Mouse (Mus musculus): ENCODE measurements around the gene Ambp. TPM values are rescaled to one million over a fixed set of nuclear protein-coding genes. Genes with fewer than 3 reads are reported as not detected.

Ambp gene
- polyA plus RNA-seq (2012; rRNA removed) (580 and 780 TPM in 2 replicates), polyA plus RNA-seq (2014; fragmentation: Nextera tagmentation; extraction: Ambion mirVana) (691 and 797 TPM in 2 replicates)

GRCm38 (mm10) chr4:63154699-63155098 is at the start of gene Ambp:
Gene Ambp, minus strand, starts transcription at chr4:63154799.
- no peak within 1 kb of the TSS for H3K27ac ChIP-seq
- no peak for ATAC-seq (ENCODE audit: insufficient read depth)
- H3K4me3 ChIP-seq (ENCODE audit: insufficient read depth in 1 of 2, low read depth in 2 of 2, low read length in 2 of 2) = peak within 1 kb of the TSS; percentile 50 to 55
- no peak for TF ChIP-seq CTCF (IDR thresholded peaks at IDR 0.05; ENCODE audit: low read depth)
- TF ChIP-seq EP300 (IDR thresholded peaks at IDR 0.05; ENCODE audit: low read depth) = no peak
- no peak for DNase-seq (ENCODE audit: low read depth in 3 of 3, low spot score in 3 of 3)
- peaks cover 0 to 17% of the 10 kb centered on the region in 2 experiments; a peak in 3 of 4 replicates for H3K4me1 ChIP-seq (replicated peaks; ENCODE audit: control insufficient read depth in 2 of 2, insufficient read depth in 2 of 2, low read length in 1 of 2)
- H3K9ac ChIP-seq (replicated peaks) = no peak within 1 kb of the TSS
- WGBS (ENCODE audit: insufficient replicate concordance) = 31% methylated on average over 5 of the region's 5 CpGs
- no peaks in the 10 kb centered on the region for H3K9me3 ChIP-seq (ENCODE audit: control insufficient read depth, low read length)
- no peak within 1 kb of the TSS for H3K4me2 ChIP-seq (ENCODE audit: low read depth)
- H3K27me3 ChIP-seq (ENCODE audit: control insufficient read depth, insufficient read depth, low read length) = no peaks in the 10 kb centered on the region
- H3K36me3 ChIP-seq (replicated peaks; ENCODE audit: control insufficient read depth, insufficient read depth, low read depth) = no peaks in the 10 kb centered on the region

- WGBS (ENCODE audit: insufficient replicate concordance) = 56% methylated on average over 7 of the region's 7 CpGs
- no peak for TF ChIP-seq CTCF (IDR thresholded peaks at IDR 0.05; ENCODE audit: low read depth)
- TF ChIP-seq EP300 (IDR thresholded peaks at IDR 0.05; ENCODE audit: low read depth) = no peak
- ATAC-seq (ENCODE audit: insufficient read depth) (no peak), DNase-seq (ENCODE audit: low read depth in 3 of 3, low spot score in 3 of 3) (no peak)
- no peaks in the 10 kb centered on the region for H3K36me3 ChIP-seq (replicated peaks; ENCODE audit: control insufficient read depth, insufficient read depth, low read depth)
- 0 out of 4 replicates have a peak, but pooled peaks cover 0 to 3% of the 10 kb centered on the region in 2 experiments for H3K4me1 ChIP-seq (replicated peaks; ENCODE audit: control insufficient read depth in 2 of 2, insufficient read depth in 2 of 2, low read length in 1 of 2)
- H3K4me3 ChIP-seq (ENCODE audit: insufficient read depth in 1 of 2, low read depth in 2 of 2, low read length in 2 of 2) = no peak overlapping the region
- H3K9me3 ChIP-seq (ENCODE audit: control insufficient read depth, low read length) = no peaks in the 10 kb centered on the region
- H3K4me2 ChIP-seq (ENCODE audit: low read depth) = no peak overlapping the region
- no peaks in the 10 kb centered on the region for H3K27me3 ChIP-seq (ENCODE audit: control insufficient read depth, insufficient read depth, low read length)
- H3K9ac ChIP-seq (replicated peaks) = no peak overlapping the region
- no peak overlapping the region for H3K27ac ChIP-seq
Observed at GRCm38 (mm10) chr4:63203874-63204273, 49.3 kb upstream of the Ambp start.

DNA sequence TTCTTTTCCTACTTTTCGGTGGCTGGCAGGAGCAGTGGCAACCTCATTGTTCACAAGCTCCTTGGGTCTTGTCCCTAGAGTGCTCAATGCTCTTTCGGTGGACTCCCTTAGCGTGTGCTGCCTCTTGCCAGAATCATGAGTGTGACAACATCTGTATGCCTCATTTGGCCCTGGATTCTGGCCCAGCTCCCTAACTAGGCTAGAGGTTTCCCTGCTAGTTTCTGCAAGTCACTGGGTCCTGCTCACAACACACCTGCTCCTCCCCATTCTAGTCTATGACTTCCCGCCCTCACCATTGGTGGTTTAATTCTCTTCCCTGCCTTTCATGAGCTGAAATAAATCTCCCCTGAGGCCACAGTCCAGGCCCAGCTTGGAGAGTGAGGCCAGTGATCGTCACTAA is 44.8 kb upstream of the Ambp start:
- 62% methylated on average over 5 of the region's 5 CpGs for WGBS (ENCODE audit: insufficient replicate concordance)

GRCm38 (mm10) chr4:63194366-63194765 is 39.8 kb upstream of the Ambp start:
- ATAC-seq (ENCODE audit: insufficient read depth) (no peak), DNase-seq (ENCODE audit: low read depth in 3 of 3, low spot score in 3 of 3) (no peak)
- peaks cover 0 to 3% of the 10 kb centered on the region in 2 experiments; a peak in 2 of 4 replicates for H3K4me1 ChIP-seq (replicated peaks; ENCODE audit: control insufficient read depth in 2 of 2, insufficient read depth in 2 of 2, low read length in 1 of 2)
- TF ChIP-seq EP300 (IDR thresholded peaks at IDR 0.05; ENCODE audit: low read depth) (no peak), CTCF (IDR thresholded peaks at IDR 0.05; ENCODE audit: low read depth) (no peak)
- WGBS (ENCODE audit: insufficient replicate concordance) = 78% methylated on average over 2 of the region's 2 CpGs
- H3K27ac ChIP-seq = no peak overlapping the region
- H3K9me3 ChIP-seq (ENCODE audit: control insufficient read depth, low read length) = no peaks in the 10 kb centered on the region
- no peaks in the 10 kb centered on the region for H3K27me3 ChIP-seq (ENCODE audit: control insufficient read depth, insufficient read depth, low read length)
- H3K36me3 ChIP-seq (replicated peaks; ENCODE audit: control insufficient read depth, insufficient read depth, low read depth) = no peaks in the 10 kb centered on the region
- H3K4me3 ChIP-seq (ENCODE audit: insufficient read depth in 1 of 2, low read depth in 2 of 2, low read length in 2 of 2) = no peak overlapping the region
- no peak overlapping the region for H3K4me2 ChIP-seq (ENCODE audit: low read depth)
- no peak overlapping the region for H3K9ac ChIP-seq (replicated peaks)

More for the DNA sequence above, 44.8 kb upstream of the Ambp start:
- Histone ChIP-seq H3K4me3 (ENCODE audit: insufficient read depth in 1 of 2, low read depth in 2 of 2, low read length in 2 of 2) (no peak overlapping the region), H3K4me2 (ENCODE audit: low read depth) (no peak overlapping the region), H3K27ac (no peak overlapping the region), H3K9ac (replicated peaks) (no peak overlapping the region), H3K36me3 (replicated peaks; ENCODE audit: control insufficient read depth, insufficient read depth, low read depth) (no peaks in the 10 kb centered on the region), H3K27me3 (ENCODE audit: control insufficient read depth, insufficient read depth, low read length) (no peaks in the 10 kb centered on the region), H3K9me3 (ENCODE audit: control insufficient read depth, low read length) (no peaks in the 10 kb centered on the region), H3K4me1 (replicated peaks; ENCODE audit: control insufficient read depth in 2 of 2, insufficient read depth in 2 of 2, low read length in 1 of 2) (no peaks in the 10 kb centered on the region)
- no peak for ATAC-seq (ENCODE audit: insufficient read depth)
- TF ChIP-seq CTCF (IDR thresholded peaks at IDR 0.05; ENCODE audit: low read depth) = no peak
- no peak for TF ChIP-seq EP300 (IDR thresholded peaks at IDR 0.05; ENCODE audit: low read depth)
- no peak for DNase-seq (ENCODE audit: low read depth in 3 of 3, low spot score in 3 of 3)

DNA sequence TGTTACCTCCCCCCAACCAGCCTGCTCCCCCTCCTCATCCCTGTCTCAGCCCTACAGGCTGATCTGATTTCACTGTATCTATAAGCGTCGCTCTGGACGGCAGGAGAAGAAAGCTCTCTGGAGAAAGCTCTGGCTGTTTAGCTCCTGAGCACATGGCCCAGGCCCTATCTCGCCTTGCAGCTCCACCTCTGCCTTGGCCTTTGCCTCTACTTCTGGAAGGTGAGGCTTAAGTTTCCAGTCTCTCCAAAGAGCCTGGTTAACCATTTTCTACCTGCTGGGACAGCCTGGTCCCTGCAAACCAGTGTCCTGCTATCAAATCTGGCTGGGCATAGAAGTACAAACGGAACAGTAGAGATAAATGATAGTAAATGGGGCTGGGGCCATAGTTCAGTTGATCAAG is 37.0 kb upstream of the Ambp start:
- ATAC-seq (ENCODE audit: insufficient read depth) = no peak

More for the DNA sequence above, 37.0 kb upstream of the Ambp start:
- WGBS (ENCODE audit: insufficient replicate concordance) = 56% methylated on average over 5 of the region's 5 CpGs
- Histone ChIP-seq H3K36me3 (replicated peaks; ENCODE audit: control insufficient read depth, insufficient read depth, low read depth) (no peaks in the 10 kb centered on the region), H3K4me2 (ENCODE audit: low read depth) (no peak overlapping the region), H3K4me1 (replicated peaks; ENCODE audit: control insufficient read depth in 2 of 2, insufficient read depth in 2 of 2, low read length in 1 of 2) (peaks cover 0 to 6% of the 10 kb centered on the region in 2 experiments; a peak in 2 of 4 replicates), H3K9ac (replicated peaks) (no peak overlapping the region), H3K27ac (no peak overlapping the region), H3K4me3 (ENCODE audit: insufficient read depth in 1 of 2, low read depth in 2 of 2, low read length in 2 of 2) (no peak overlapping the region), H3K27me3 (ENCODE audit: control insufficient read depth, insufficient read depth, low read length) (no peaks in the 10 kb centered on the region), H3K9me3 (ENCODE audit: control insufficient read depth, low read length) (no peaks in the 10 kb centered on the region)
- TF ChIP-seq CTCF (IDR thresholded peaks at IDR 0.05; ENCODE audit: low read depth) = no peak
- no peak for TF ChIP-seq EP300 (IDR thresholded peaks at IDR 0.05; ENCODE audit: low read depth)
- DNase-seq (ENCODE audit: low read depth in 3 of 3, low spot score in 3 of 3) = no peak

Measured in liver, embryonic 14.5 days (tissue).